Mouse (Mus musculus): ENCODE results near the gene Ublcp1.

The Ublcp1 gene

GRCm38 (mm10) chr11:44470432-44471336 is at the start of gene Ublcp1:
Ublcp1 (minus strand) TSS chr11:44470498.
- peak; percentile 93 for DNase-seq (ENCODE audit: low spot score)

- DNase-seq (ENCODE audit: low spot score) = peak; percentile 29
Observed at GRCm38 (mm10) chr11:44519096-44519949, 49.0 kb upstream of the Ublcp1 start.

GRCm38 (mm10) chr11:44518281-44519095 is 48.2 kb upstream of the Ublcp1 start, which contains the start of gene Rnf145:
Rnf145 (plus strand) TSS chr11:44518964.
- peak; percentile 62 for DNase-seq (ENCODE audit: low spot score)

GRCm38 (mm10) chr11:44517561-44518280 is 47.4 kb upstream of the Ublcp1 start:
- DNase-seq (ENCODE audit: low spot score) = no peak

- no peak for DNase-seq (ENCODE audit: low spot score)
Observed at GRCm38 (mm10) chr11:44516362-44516761, 46.1 kb upstream of the Ublcp1 start.

GRCm38 (mm10) chr11:44514666-44515065 is 44.4 kb upstream of the Ublcp1 start:
- DNase-seq (ENCODE audit: low spot score) = no peak

- DNase-seq (ENCODE audit: low spot score) = no peak
Observed at GRCm38 (mm10) chr11:44513026-44513422, 42.7 kb upstream of the Ublcp1 start.

GRCm38 (mm10) chr11:44512044-44513025 is 42.0 kb upstream of the Ublcp1 start:
- DNase-seq (ENCODE audit: low spot score) = no peak

- no peak for DNase-seq (ENCODE audit: low spot score)
Observed at GRCm38 (mm10) chr11:44510371-44510770, 40.1 kb upstream of the Ublcp1 start.

GRCm38 (mm10) chr11:44509906-44510305 is 39.6 kb upstream of the Ublcp1 start:
- DNase-seq (ENCODE audit: low spot score) = no peak

GRCm38 (mm10) chr11:44508876-44509275 is 38.6 kb upstream of the Ublcp1 start:
- no peak for DNase-seq (ENCODE audit: low spot score)

GRCm38 (mm10) chr11:44504761-44505160 is 34.5 kb upstream of the Ublcp1 start:
- DNase-seq (ENCODE audit: low spot score) = no peak

GRCm38 (mm10) chr11:44504146-44504545 is 33.8 kb upstream of the Ublcp1 start:
- no peak for DNase-seq (ENCODE audit: low spot score)

- no peak for DNase-seq (ENCODE audit: low spot score)
Observed at GRCm38 (mm10) chr11:44502931-44503330, 32.6 kb upstream of the Ublcp1 start.

GRCm38 (mm10) chr11:44501477-44501876 is 31.2 kb upstream of the Ublcp1 start:
- DNase-seq (ENCODE audit: low spot score) = no peak

- DNase-seq (ENCODE audit: low spot score) = no peak
Observed at GRCm38 (mm10) chr11:44500966-44501365, 30.7 kb upstream of the Ublcp1 start.

GRCm38 (mm10) chr11:44498412-44499272 is 28.3 kb upstream of the Ublcp1 start:
- no peak for DNase-seq (ENCODE audit: low spot score)

GRCm38 (mm10) chr11:44496217-44496616 is 25.9 kb upstream of the Ublcp1 start:
- DNase-seq (ENCODE audit: low spot score) = no peak
